Mouse (Mus musculus): ENCODE data around the gene Zfp362. TPM values are rescaled to one million over a fixed set of nuclear protein-coding genes. Genes with fewer than 3 reads are reported as not detected.

Zfp362 gene
- polyA plus RNA-seq (2012; rRNA removed; ENCODE audit: low replicate concordance) = 24.7 and 41.7 TPM in 2 replicates

DNA sequence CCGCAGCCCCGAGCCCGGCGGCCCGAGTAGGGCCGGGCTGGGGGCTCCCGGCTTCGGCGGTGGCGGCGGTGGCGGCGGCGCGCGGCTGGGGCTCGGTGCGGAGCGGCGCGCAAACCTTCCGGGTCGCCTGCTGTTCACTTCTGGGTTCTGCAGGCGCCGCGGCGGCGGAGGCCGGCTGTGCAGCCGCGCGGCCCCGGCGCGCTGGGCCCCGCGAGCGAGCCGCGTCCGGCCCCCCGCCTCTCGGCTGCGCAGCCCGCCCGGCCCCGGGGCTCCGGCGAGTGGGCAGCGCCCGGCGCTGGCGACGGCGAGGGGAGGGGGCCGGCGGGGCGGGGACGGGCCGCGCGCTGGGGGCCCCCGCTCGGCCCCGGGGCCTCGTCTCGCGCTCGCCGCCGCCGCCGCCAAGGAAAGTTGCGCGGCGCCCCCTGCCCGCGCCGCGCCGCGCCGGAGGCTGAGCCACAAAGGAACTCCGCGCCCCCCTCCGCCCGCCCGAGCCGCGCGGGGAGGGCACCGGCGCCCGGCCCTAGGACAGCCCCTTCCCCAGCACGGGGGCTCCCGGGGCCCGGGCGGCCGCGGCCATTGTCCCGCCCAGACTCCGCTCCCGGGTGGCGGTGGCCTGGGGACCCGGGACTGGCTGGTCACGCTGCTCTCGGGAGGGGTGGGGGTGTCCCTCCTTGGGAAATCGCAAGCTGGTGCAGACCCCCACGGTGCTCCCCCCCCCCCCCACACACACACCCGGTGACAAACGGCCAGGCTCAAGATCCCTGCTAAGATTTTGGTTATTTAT is at the start of gene Zfp362:
Gene Zfp362 (minus strand): TSS at position 3 of the 784 bp plus-strand sequence.

DNA sequence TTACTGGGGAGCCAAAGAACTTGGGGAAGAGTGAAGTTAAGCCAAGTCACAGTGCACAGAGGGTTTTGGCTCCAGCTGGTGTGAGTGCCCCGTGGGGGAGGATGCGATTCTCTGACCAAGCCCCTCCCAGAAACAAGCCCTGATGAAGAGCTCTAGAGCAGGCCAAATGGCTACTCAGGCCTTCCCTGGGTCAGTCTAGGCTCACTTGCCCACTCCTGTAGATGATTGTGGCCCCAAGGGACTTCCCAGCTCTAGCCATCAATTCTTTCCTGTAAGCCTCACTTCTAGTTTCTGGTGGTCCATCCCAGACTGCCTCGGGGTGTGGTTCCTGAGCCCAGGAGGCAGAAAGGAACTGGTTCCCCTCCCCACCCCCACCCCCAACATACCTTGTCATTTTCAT is 50.8 kb downstream of the Zfp362 start, which contains the start of gene A3galt2:
Gene A3galt2 (plus strand): TSS at position 301 of the 400 bp plus-strand sequence.

Other genes starting within 250 kb of the Zfp362 start
- 1.2 and 5.2 TPM in 2 replicates for gene Zscan20, start 195.9 kb downstream of the Zfp362 start, polyA plus RNA-seq (2012; rRNA removed; ENCODE audit: low replicate concordance)
- 0.26 and 4.4 TPM in 2 replicates for gene Tlr12, start 187.4 kb downstream of the Zfp362 start, polyA plus RNA-seq (2012; rRNA removed; ENCODE audit: low replicate concordance)
- gene Phc2, start 151.3 kb downstream of the Zfp362 start, polyA plus RNA-seq (2012; rRNA removed; ENCODE audit: low replicate concordance) = 69.4 and 114 TPM in 2 replicates
- 0.56 and 0.59 TPM in 2 replicates for gene A3galt2, start 50.7 kb downstream of the Zfp362 start, polyA plus RNA-seq (2012; rRNA removed; ENCODE audit: low replicate concordance)
- gene Trim62, start 77.5 kb upstream of the Zfp362 start, polyA plus RNA-seq (2012; rRNA removed; ENCODE audit: low replicate concordance) = 4.1 and 8.1 TPM in 2 replicates
- gene Azin2, start 156.4 kb upstream of the Zfp362 start, polyA plus RNA-seq (2012; rRNA removed; ENCODE audit: low replicate concordance) = 25.3 and 35.4 TPM in 2 replicates
- gene Ak2, start 185.9 kb upstream of the Zfp362 start, polyA plus RNA-seq (2012; rRNA removed; ENCODE audit: low replicate concordance) = 114 and 267 TPM in 2 replicates

Measured in subcutaneous adipose tissue, adult 2 months (tissue).